Mouse (Mus musculus) midbrain, embryonic 13.5 days (tissue): ENCODE results near the gene Serp2. TPM values are rescaled to one million over a fixed set of nuclear protein-coding genes. Genes with fewer than 3 reads are reported as not detected.

Source experiments
- ATAC-seq: fragments of 200-750 bp; cut with Nextera tagmentation; 2 replicates; pipeline ENCODE4 v1.8.0; 2017; ENCODE audit warnings: mild to moderate bottlenecking, moderate TSS enrichment, moderate library complexity
- H3K27ac ChIP-seq: fragments of 300-500 bp; sonication (generic); 2 replicates; pipeline ENCODE4 v1.5.1; 2015; ENCODE audit warnings: inconsistent platforms, mild to moderate bottlenecking, moderate library complexity
- H3K27me3 ChIP-seq: fragments of 300-500 bp; sonication (generic); 2 replicates; pipeline ENCODE4 v1.6.1; 2015; ENCODE audit warnings: mild to moderate bottlenecking, inconsistent platforms
- H3K36me3 ChIP-seq: fragments of 300-500 bp; sonication (generic); 2 replicates; pipeline ENCODE4 v1.6.1; 2015; ENCODE audit warnings: mild to moderate bottlenecking, inconsistent platforms
- H3K4me1 ChIP-seq: fragments of 300-500 bp; sonication (generic); replicated peaks from 2 replicates; pipeline ENCODE4 v1.6.1; 2015; ENCODE audit warnings: inconsistent platforms
- H3K4me2 ChIP-seq: fragments of 300-500 bp; sonication (generic); replicated peaks from 2 replicates; pipeline ENCODE4 v1.6.1; 2015; ENCODE audit warnings: moderate library complexity, mild to moderate bottlenecking, inconsistent platforms
- H3K4me3 ChIP-seq: fragments of 300-500 bp; sonication (generic); replicated peaks from 2 replicates; pipeline ENCODE4 v1.5.1; 2015; ENCODE audit warnings: mild to moderate bottlenecking, inconsistent platforms
- H3K9ac ChIP-seq: fragments of 300-500 bp; sonication (generic); replicated peaks from 2 replicates; pipeline ENCODE4 v1.6.1; 2015; ENCODE audit warnings: mild to moderate bottlenecking, inconsistent platforms
- H3K9me3 ChIP-seq: fragments of 300-500 bp; sonication (generic); 2 replicates; pipeline ENCODE4 v1.6.1; 2016; ENCODE audit warnings: mild to moderate bottlenecking, inconsistent platforms
- WGBS: fragments of 180-500 bp; shearing (Covaris S2); methylation state at CpG from one replicate; pipeline ENCODE4 v1.1.7; 2015; 5-methylcytosine and 5-hydroxymethylcytosine counted together
- polyA plus RNA-seq: library from polyadenylated mRNA; unstranded; fragments of >200 nt; fragmentation: Nextera tagmentation; extraction: Ambion mirVana; gene quantifications from 2 replicates; pipeline ENCODE4 v1.2.1, GENCODE M21; 2015

Gene Serp2
- polyA plus RNA-seq, 1 experiment from 2014 or later, result 102 TPM

- Histone ChIP-seq H3K4me2 (no peak overlapping the region), H3K36me3 (no peaks in the 10 kb centered on the region), H3K4me1 (peaks cover 30% of the 10 kb centered on the region), H3K27ac (no peak overlapping the region), H3K27me3 (peaks cover 19% of the 10 kb centered on the region; the same call in 1 of the 2 replicates), H3K9me3 (no peaks in the 10 kb centered on the region), H3K9ac (no peak overlapping the region), H3K4me3 (no peak overlapping the region)
- 57% methylated on average over 7 of the region's 7 CpGs for WGBS
- ATAC-seq, result no peak
Observed at GRCm38 (mm10) chr14:76515620-76516019, 41.1 kb downstream of the Serp2 start.

GRCm38 (mm10) chr14:76514050-76514585 lies 42.6 kb downstream of the Serp2 start:
- Histone ChIP-seq H3K4me1 (peaks cover 30% of the 10 kb centered on the region), H3K27me3 (peaks cover 18% of the 10 kb centered on the region; the same call in 1 of the 2 replicates), H3K9ac (no peak overlapping the region), H3K4me2 (peak overlapping the region; percentile 28), H3K9me3 (no peaks in the 10 kb centered on the region), H3K4me3 (no peak overlapping the region), H3K27ac (0 out of 2 replicates have a peak overlapping the region, but pooled peaks have one; percentile 52), H3K36me3 (peaks cover 11% of the 10 kb centered on the region)
- ATAC-seq, result no peak; the same call in 1 of the 2 replicates
- 21% methylated on average over 6 of the region's 6 CpGs for WGBS

GRCm38 (mm10) chr14:76513395-76514049 lies 43.2 kb downstream of the Serp2 start:
- Histone ChIP-seq H3K4me1 (peaks cover 30% of the 10 kb centered on the region), H3K9me3 (no peaks in the 10 kb centered on the region), H3K36me3 (peaks cover 11% of the 10 kb centered on the region), H3K4me2 (peak overlapping the region; percentile 28), H3K9ac (0 out of 2 replicates have a peak overlapping the region, but pooled peaks have one; percentile 12), H3K27ac (peak overlapping the region; percentile 52; the same call in 1 of the 2 replicates), H3K4me3 (no peak overlapping the region), H3K27me3 (peaks cover 15% of the 10 kb centered on the region; the same call in 1 of the 2 replicates)
- 9% methylated on average over 11 of the region's 11 CpGs for WGBS
- peak; percentile 78 for ATAC-seq

- Histone ChIP-seq H3K4me3 (no peak overlapping the region), H3K9ac (no peak overlapping the region), H3K27ac (no peak overlapping the region), H3K4me1 (peaks cover 44% of the 10 kb centered on the region), H3K36me3 (peaks cover 25% of the 10 kb centered on the region), H3K4me2 (no peak overlapping the region), H3K27me3 (0 out of 2 replicates have a peak, but pooled peaks cover 4% of the 10 kb centered on the region), H3K9me3 (no peaks in the 10 kb centered on the region)
- ATAC-seq, result no peak
- WGBS, result 83% methylated on average over 7 of the region's 7 CpGs
Observed at GRCm38 (mm10) chr14:76511971-76512370, 44.7 kb downstream of the Serp2 start.

GRCm38 (mm10) chr14:76508701-76509100 lies 48.0 kb downstream of the Serp2 start:
- WGBS, result 78% methylated on average over 10 of the region's 10 CpGs
- no peak for ATAC-seq

GRCm38 (mm10) chr14:76507804-76508500 lies 48.7 kb downstream of the Serp2 start:
- Histone ChIP-seq H3K9ac (no peak overlapping the region), H3K36me3 (peaks cover 31% of the 10 kb centered on the region), H3K9me3 (no peaks in the 10 kb centered on the region), H3K4me3 (peak overlapping the region; percentile 77; the same call in 1 of the 2 replicates), H3K27ac (0 out of 2 replicates have a peak overlapping the region, but pooled peaks have one; percentile 5), H3K4me2 (peak overlapping the region; percentile 98), H3K27me3 (no peaks in the 10 kb centered on the region), H3K4me1 (peaks cover 32% of the 10 kb centered on the region)
- WGBS, result 86% methylated on average over 9 of the region's 9 CpGs
- ATAC-seq, result no peak

More at GRCm38 (mm10) chr14:76508701-76509100, 48.0 kb downstream of the Serp2 start:
- no peaks in the 10 kb centered on the region for H3K27me3 ChIP-seq
- no peak overlapping the region for H3K4me2 ChIP-seq
- H3K27ac ChIP-seq, result 0 out of 2 replicates have a peak overlapping the region, but pooled peaks have one; percentile 26
- H3K36me3 ChIP-seq, result peaks cover 31% of the 10 kb centered on the region
- H3K4me1 ChIP-seq, result peaks cover 34% of the 10 kb centered on the region
- no peak overlapping the region for H3K9ac ChIP-seq
- H3K4me3 ChIP-seq, result no peak overlapping the region
- no peaks in the 10 kb centered on the region for H3K9me3 ChIP-seq

- H3K36me3 ChIP-seq, result peaks cover 31% of the 10 kb centered on the region
- H3K9me3 ChIP-seq, result no peaks in the 10 kb centered on the region
- ATAC-seq, result no peak
- peak overlapping the region; percentile 30; the same call in 1 of the 2 replicates for H3K27ac ChIP-seq
- 88% methylated on average over 7 of the region's 7 CpGs for WGBS
- peak overlapping the region; percentile 98 for H3K4me2 ChIP-seq
- peak overlapping the region; percentile 77 for H3K4me3 ChIP-seq
- H3K27me3 ChIP-seq, result no peaks in the 10 kb centered on the region
- H3K9ac ChIP-seq, result peak overlapping the region; percentile 99
- peaks cover 30% of the 10 kb centered on the region for H3K4me1 ChIP-seq
Observed at GRCm38 (mm10) chr14:76507357-76507756, 49.3 kb downstream of the Serp2 start.

GRCm38 (mm10) chr14:76506425-76507205 lies 50.1 kb downstream of the Serp2 start:
- peak overlapping the region; percentile 100 for H3K27ac ChIP-seq
- WGBS, result 38% methylated on average over 27 of the region's 27 CpGs
- ATAC-seq, result no peak
- H3K9ac ChIP-seq, result peak overlapping the region; percentile 99
- H3K4me1 ChIP-seq, result peaks cover 30% of the 10 kb centered on the region
- peak overlapping the region; percentile 98 for H3K4me2 ChIP-seq
- peaks cover 31% of the 10 kb centered on the region for H3K36me3 ChIP-seq
- H3K4me3 ChIP-seq, result peak overlapping the region; percentile 77
- no peaks in the 10 kb centered on the region for H3K27me3 ChIP-seq
- no peaks in the 10 kb centered on the region for H3K9me3 ChIP-seq

GRCm38 (mm10) chr14:76505439-76506220 lies 51.1 kb downstream of the Serp2 start:
- peaks cover 30% of the 10 kb centered on the region for H3K4me1 ChIP-seq
- peak overlapping the region; percentile 100 for H3K27ac ChIP-seq
- peak overlapping the region; percentile 99 for H3K9ac ChIP-seq
- peak overlapping the region; percentile 98 for H3K4me2 ChIP-seq
- H3K27me3 ChIP-seq, result no peaks in the 10 kb centered on the region
- H3K9me3 ChIP-seq, result no peaks in the 10 kb centered on the region
- peaks cover 31% of the 10 kb centered on the region for H3K36me3 ChIP-seq
- under 1% methylated on average over 29 of the region's 31 CpGs for WGBS
- peak; percentile 89 for ATAC-seq
- H3K4me3 ChIP-seq, result peak overlapping the region; percentile 77

GRCm38 (mm10) chr14:76505101-76505438 lies 51.6 kb downstream of the Serp2 start:
- H3K9ac ChIP-seq, result peak overlapping the region; percentile 99
- H3K27me3 ChIP-seq, result no peaks in the 10 kb centered on the region
- ATAC-seq, result no peak
- peak overlapping the region; percentile 77 for H3K4me3 ChIP-seq
- peaks cover 34% of the 10 kb centered on the region for H3K4me1 ChIP-seq
- no peaks in the 10 kb centered on the region for H3K9me3 ChIP-seq
- peak overlapping the region; percentile 98 for H3K4me2 ChIP-seq
- under 1% methylated on average over 10 of the region's 10 CpGs for WGBS
- H3K36me3 ChIP-seq, result peaks cover 26% of the 10 kb centered on the region
- peak overlapping the region; percentile 100 for H3K27ac ChIP-seq
